In genomic region chr6:84693204-84693603, GRCm38 (mm10) we compare ENCODE assay signal across 17 mouse cellular contexts.
A peak's percentile ranks its signal among the peaks of the same experiment; 100 is the strongest.
DNase-seq lines count a peak whose midpoint lies in the region; ATAC-seq lines count a peak whose summit lies in the region.
"Had no signal": no experiment of that assay in that cellular context is flagged by ENCODE, and none has a peak within 500 bp of the region (broad histone marks: within the 10 kb centered on the region; RNA-seq: fewer than 3 reads in every experiment).

No protein-coding gene starts in this region.

- no peaks in the 10 kb centered on the region for H3K36me3 ChIP-seq in forebrain, embryonic 14.5 days (ENCODE audit: control insufficient read depth, insufficient read depth, low read length)
- H3K36me3 ChIP-seq in forebrain, embryonic 15.5 days, result 0 out of 2 replicates have a peak, but pooled peaks cover 2% of the 10 kb centered on the region
- H3K36me3 ChIP-seq in midbrain, embryonic 12.5 days, result no peaks in the 10 kb centered on the region
- no peaks in the 10 kb centered on the region; the same call in 1 of the 2 replicates for H3K36me3 ChIP-seq in midbrain, embryonic 10.5 days
- 0 out of 2 replicates have a peak, but pooled peaks cover 2% of the 10 kb centered on the region for H3K36me3 ChIP-seq in embryonic facial prominence, embryonic 15.5 days
- H3K36me3 ChIP-seq: limb, embryonic 10.5 days; neural tube, embryonic 12.5 days had no signal

- DNase-seq in forebrain, embryonic 14.5 days (ENCODE audit: low spot score), result peak; percentile 19
- no peak for DNase-seq in midbrain, embryonic 10.5 days (ENCODE audit: low spot score)
- no peak for DNase-seq in adrenal gland, adult (ENCODE audit: inconsistent age in 2 of 2, low spot score in 1 of 2)
- DNase-seq: gastrocnemius, postnatal 10 days; heart, adult 2 months; kidney, adult 9 months; kidney, postnatal 4 days; lung, embryonic 14.5 days; lung, postnatal 4 days; right cerebral cortex, postnatal 25 days had no signal

- no peak overlapping the region for H3K9ac ChIP-seq in forebrain, embryonic 14.5 days (ENCODE audit: low read length)
- H3K9ac ChIP-seq in forebrain, embryonic 15.5 days (replicated peaks), result no peak overlapping the region
- no peak overlapping the region for H3K9ac ChIP-seq in midbrain, embryonic 12.5 days (replicated peaks)
- H3K9ac ChIP-seq in embryonic facial prominence, embryonic 15.5 days, result no peak overlapping the region
- H3K9ac ChIP-seq: lung, embryonic 14.5 days; neural tube, embryonic 12.5 days had no signal

- WGBS in forebrain, embryonic 14.5 days, result 44% methylated on average over 2 of the region's 2 CpGs
- WGBS in forebrain, embryonic 15.5 days, result 14% methylated on average over 2 of the region's 2 CpGs
- WGBS in midbrain, embryonic 12.5 days, result 62% methylated on average over 2 of the region's 2 CpGs
- 88% methylated on average over 2 of the region's 2 CpGs for WGBS in midbrain, embryonic 10.5 days
- 37% methylated on average over 2 of the region's 2 CpGs for WGBS in embryonic facial prominence, embryonic 15.5 days

- no peak overlapping the region for H3K4me2 ChIP-seq in forebrain, embryonic 14.5 days (ENCODE audit: low read length)
- H3K4me2 ChIP-seq in forebrain, embryonic 15.5 days (replicated peaks), result no peak overlapping the region
- no peak overlapping the region for H3K4me2 ChIP-seq in midbrain, embryonic 12.5 days (replicated peaks)
- H3K4me2 ChIP-seq in embryonic facial prominence, embryonic 15.5 days (replicated peaks), result no peak overlapping the region
- H3K4me2 ChIP-seq: liver, embryonic 11.5 days; lung, embryonic 14.5 days; neural tube, embryonic 12.5 days had no signal

- H3K27me3 ChIP-seq in forebrain, embryonic 14.5 days (replicated peaks; ENCODE audit: control insufficient read depth, insufficient read depth, low read length), result no peaks in the 10 kb centered on the region
- no peaks in the 10 kb centered on the region for H3K27me3 ChIP-seq in forebrain, embryonic 15.5 days
- H3K27me3 ChIP-seq in midbrain, embryonic 12.5 days, result no peaks in the 10 kb centered on the region
- H3K27me3 ChIP-seq in midbrain, embryonic 10.5 days (ENCODE audit: low read depth, poor library complexity, severe bottlenecking), result no peaks in the 10 kb centered on the region
- no peaks in the 10 kb centered on the region for H3K27me3 ChIP-seq in embryonic facial prominence, embryonic 15.5 days
- H3K27me3 ChIP-seq: neural tube, embryonic 12.5 days had no signal

- no peak overlapping the region for H3K4me3 ChIP-seq in forebrain, embryonic 14.5 days (ENCODE audit: low read depth, low read length)
- H3K4me3 ChIP-seq in forebrain, embryonic 15.5 days, result no peak overlapping the region
- no peak overlapping the region for H3K4me3 ChIP-seq in midbrain, embryonic 12.5 days
- no peak overlapping the region for H3K4me3 ChIP-seq in midbrain, embryonic 10.5 days
- no peak overlapping the region for H3K4me3 ChIP-seq in embryonic facial prominence, embryonic 15.5 days (replicated peaks)
- H3K4me3 ChIP-seq: heart, adult 2 months; limb, embryonic 10.5 days; neural tube, embryonic 12.5 days had no signal

- ATAC-seq in forebrain, embryonic 14.5 days, result no peak
- no peak for ATAC-seq in forebrain, embryonic 15.5 days (replicated peaks)
- ATAC-seq in midbrain, embryonic 12.5 days (ENCODE audit: low FRiP score, low read depth), result no peak
- ATAC-seq in embryonic facial prominence, embryonic 15.5 days (ENCODE audit: insufficient number of reproducible peaks, low FRiP score, low TSS enrichment, low read depth), result no peak
- ATAC-seq in megakaryocyte progenitor cell, adult 5-6 weeks (replicated peaks; ENCODE audit: poor library complexity), result no peak

- H3K4me1 ChIP-seq in forebrain, embryonic 14.5 days (ENCODE audit: control insufficient read depth, insufficient read depth, low read length), result peaks cover 2% of the 10 kb centered on the region; the same call in 1 of the 2 replicates
- H3K4me1 ChIP-seq in forebrain, embryonic 15.5 days, result peaks cover 7% of the 10 kb centered on the region
- peaks cover 15% of the 10 kb centered on the region for H3K4me1 ChIP-seq in midbrain, embryonic 12.5 days
- H3K4me1 ChIP-seq in midbrain, embryonic 10.5 days, result peaks cover 36% of the 10 kb centered on the region
- H3K4me1 ChIP-seq in embryonic facial prominence, embryonic 15.5 days, result peaks cover 17% of the 10 kb centered on the region; the same call in 1 of the 2 replicates

- H3K9me3 ChIP-seq in forebrain, embryonic 14.5 days (replicated peaks; ENCODE audit: control insufficient read depth, low read length), result no peaks in the 10 kb centered on the region
- no peaks in the 10 kb centered on the region for H3K9me3 ChIP-seq in forebrain, embryonic 15.5 days
- no peaks in the 10 kb centered on the region for H3K9me3 ChIP-seq in midbrain, embryonic 12.5 days
- H3K9me3 ChIP-seq in midbrain, embryonic 10.5 days (replicated peaks), result no peaks in the 10 kb centered on the region
- no peaks in the 10 kb centered on the region for H3K9me3 ChIP-seq in embryonic facial prominence, embryonic 15.5 days (replicated peaks)
- H3K9me3 ChIP-seq: limb, embryonic 10.5 days; neural tube, embryonic 12.5 days had no signal

- no peak overlapping the region for H3K27ac ChIP-seq in forebrain, embryonic 14.5 days (ENCODE audit: low read depth, low read length)
- H3K27ac ChIP-seq in forebrain, embryonic 15.5 days (replicated peaks), result no peak overlapping the region
- H3K27ac ChIP-seq in midbrain, embryonic 12.5 days (replicated peaks), result 0 out of 2 replicates have a peak overlapping the region, but pooled peaks have one; percentile 32
- no peak overlapping the region for H3K27ac ChIP-seq in midbrain, embryonic 10.5 days (replicated peaks)
- H3K27ac ChIP-seq in embryonic facial prominence, embryonic 15.5 days (replicated peaks), result peak overlapping the region; percentile 61; the same call in 1 of the 2 replicates
- H3K27ac ChIP-seq: heart, adult 2 months; limb, embryonic 10.5 days; neural tube, embryonic 12.5 days had no signal

Comparison
In these comparisons a context has a peak if more than half of its experiments do, and no peak if none do; other contexts are left out.
1. H3K27ac ChIP-seq: peak in midbrain, embryonic 12.5 days (single experiment) and embryonic facial prominence, embryonic 15.5 days (single experiment); none in forebrain, embryonic 14.5 days (single experiment), forebrain, embryonic 15.5 days (single experiment) and midbrain, embryonic 10.5 days (single experiment).